Comparison of ENCODE assay signal across 8 mouse cellular contexts in the genomic region with DNA sequence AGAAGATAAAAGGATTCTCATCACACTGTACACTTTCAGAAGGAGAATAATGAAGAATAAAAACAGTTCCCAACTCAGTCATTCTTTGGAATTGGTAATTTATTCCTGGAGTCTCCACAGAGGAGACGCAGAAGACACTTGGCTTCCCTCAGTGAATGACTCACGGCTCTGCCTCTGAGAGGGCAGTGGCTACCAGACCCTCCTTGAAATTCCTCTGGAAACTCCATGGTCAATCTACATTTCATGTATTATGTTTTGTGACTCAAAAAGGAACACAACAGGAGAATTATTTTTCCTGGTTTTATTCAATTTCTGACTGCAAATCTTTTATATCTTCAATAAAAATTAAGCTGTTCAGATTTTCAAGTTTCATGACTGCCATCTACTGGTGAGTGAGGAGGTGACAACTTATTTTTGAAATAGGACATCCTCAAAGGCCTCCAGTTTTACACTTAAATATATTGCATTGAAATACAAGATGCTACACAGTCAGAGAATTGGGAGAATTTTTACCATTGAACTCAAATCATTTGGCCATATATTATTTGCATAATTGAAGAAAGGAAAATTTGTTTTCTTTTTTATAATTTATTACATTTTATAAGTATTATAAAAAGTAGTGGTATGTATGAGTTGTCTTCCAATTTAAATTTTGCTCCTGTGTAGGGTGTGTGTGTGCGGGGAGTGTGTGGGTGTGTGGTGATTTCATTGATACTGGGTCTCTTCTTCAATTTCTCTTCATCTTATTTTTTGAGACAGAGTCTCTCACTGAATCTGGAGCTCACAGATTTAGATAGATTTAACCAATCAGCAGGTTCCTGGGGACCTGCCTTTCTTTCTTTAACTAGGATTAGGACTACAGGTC.
DNase-seq lines count a peak whose midpoint lies in the region; ATAC-seq and TF ChIP-seq lines count a peak whose summit lies in the region.

No protein-coding gene starts in this region.

- no peak overlapping the region for H3K4me3 ChIP-seq in cerebellum, adult 2 months (replicated peaks; ENCODE audit: insufficient read depth, low read depth, low read length)
- H3K4me3 ChIP-seq in liver, postnatal 0 days (ENCODE audit: low read depth, low read length) = no peak overlapping the region
- H3K4me3 ChIP-seq in forebrain, embryonic 12.5 days (replicated peaks) = no peak overlapping the region
- H3K4me3 ChIP-seq in neural tube, embryonic 13.5 days = no peak overlapping the region

- H3K27ac ChIP-seq in cerebellum, adult 2 months (ENCODE audit: insufficient read depth, low read length) = no peak overlapping the region
- no peak overlapping the region for H3K27ac ChIP-seq in liver, postnatal 0 days (ENCODE audit: low read depth)
- no peak overlapping the region for H3K27ac ChIP-seq in forebrain, embryonic 12.5 days
- no peak overlapping the region for H3K27ac ChIP-seq in neural tube, embryonic 13.5 days (replicated peaks)

- H3K27me3 ChIP-seq in cerebellum, adult 2 months (ENCODE audit: control insufficient read depth, insufficient read depth, low read length) = no peaks in the 10 kb centered on the region
- H3K27me3 ChIP-seq in liver, postnatal 0 days (ENCODE audit: insufficient read depth, low read length) = no peaks in the 10 kb centered on the region
- no peaks in the 10 kb centered on the region for H3K27me3 ChIP-seq in forebrain, embryonic 12.5 days
- no peaks in the 10 kb centered on the region for H3K27me3 ChIP-seq in neural tube, embryonic 13.5 days

- TF ChIP-seq EP300 in liver, postnatal 0 days (IDR thresholded peaks at IDR 0.05; ENCODE audit: low read depth) = no peak

- WGBS in cerebellum, adult 2 months = 49% methylated on average over 3 of the region's 3 CpGs
- 64% methylated on average over 3 of the region's 3 CpGs for WGBS in liver, postnatal 0 days (ENCODE audit: insufficient replicate concordance)
- 59% methylated on average over 3 of the region's 3 CpGs for WGBS in forebrain, embryonic 12.5 days
- WGBS in neural tube, embryonic 13.5 days = 40% methylated on average over 3 of the region's 3 CpGs

- TF ChIP-seq CTCF in cerebellum, adult 2 months (IDR thresholded peaks at IDR 0.05; ENCODE audit: borderline replicate concordance, insufficient read depth, low read depth, low read length) = peak; percentile 21; the same call in 1 of the 2 replicates
- peak; percentile 46 for TF ChIP-seq CTCF in liver, postnatal 0 days (IDR thresholded peaks at IDR 0.05; ENCODE audit: low read depth)

- H3K9ac ChIP-seq in liver, postnatal 0 days (replicated peaks) = no peak overlapping the region
- H3K9ac ChIP-seq in forebrain, embryonic 12.5 days = no peak overlapping the region
- H3K9ac ChIP-seq in neural tube, embryonic 13.5 days = no peak overlapping the region

- no peak for ATAC-seq in liver, postnatal 0 days
- peak; percentile 71 for ATAC-seq in forebrain, embryonic 12.5 days (ENCODE audit: low FRiP score)
- 0 out of 2 replicates have a peak, but pooled peaks have one; percentile 48 for ATAC-seq in neural tube, embryonic 13.5 days (ENCODE audit: low read depth)
- no peak; the same call in 1 of the 2 replicates for ATAC-seq in granulocyte monocyte progenitor cell, adult 5-6 weeks (replicated peaks; ENCODE audit: poor library complexity, severe bottlenecking)

- no peak overlapping the region for H3K4me2 ChIP-seq in liver, postnatal 0 days (ENCODE audit: low read depth, low read length)
- H3K4me2 ChIP-seq in forebrain, embryonic 12.5 days = no peak overlapping the region
- no peak overlapping the region for H3K4me2 ChIP-seq in neural tube, embryonic 13.5 days

- no peaks in the 10 kb centered on the region for H3K4me1 ChIP-seq in cerebellum, adult 2 months (ENCODE audit: control insufficient read depth, insufficient read depth, low read length)
- H3K4me1 ChIP-seq in liver, postnatal 0 days (ENCODE audit: insufficient read depth) = no peaks in the 10 kb centered on the region
- H3K4me1 ChIP-seq in forebrain, embryonic 12.5 days = peaks cover 11% of the 10 kb centered on the region; the same call in 1 of the 2 replicates
- 0 out of 2 replicates have a peak, but pooled peaks cover 7% of the 10 kb centered on the region for H3K4me1 ChIP-seq in neural tube, embryonic 13.5 days (replicated peaks)

- H3K9me3 ChIP-seq in liver, postnatal 0 days (ENCODE audit: low read length) = no peaks in the 10 kb centered on the region
- H3K9me3 ChIP-seq in forebrain, embryonic 12.5 days = no peaks in the 10 kb centered on the region
- no peaks in the 10 kb centered on the region for H3K9me3 ChIP-seq in neural tube, embryonic 13.5 days

- H3K36me3 ChIP-seq in liver, postnatal 0 days (replicated peaks; ENCODE audit: insufficient read depth, low read length) = no peaks in the 10 kb centered on the region
- no peaks in the 10 kb centered on the region for H3K36me3 ChIP-seq in forebrain, embryonic 12.5 days (replicated peaks)
- H3K36me3 ChIP-seq in neural tube, embryonic 13.5 days = no peaks in the 10 kb centered on the region

- peak in 1 of 2 experiments; percentile 36 for DNase-seq in cerebellum, adult 2 months
- no peak for DNase-seq in cerebellum, adult 11-12 months
- DNase-seq in liver, postnatal 0 days = no peak
- no peak for DNase-seq in liver
- no peak for DNase-seq in B cell, adult 2 months

- TF ChIP-seq POLR2A in cerebellum, adult 2 months (IDR thresholded peaks at IDR 0.05; ENCODE audit: borderline replicate concordance, insufficient read depth, low read length) = no peak

Comparison
In these comparisons a context has a peak if more than half of its experiments do, and no peak if none do; other contexts are left out.
1. ATAC-seq: peak in forebrain, embryonic 12.5 days (single experiment) and neural tube, embryonic 13.5 days (single experiment); none in liver, postnatal 0 days (single experiment) and granulocyte monocyte progenitor cell, adult 5-6 weeks (single experiment).